Mouse (Mus musculus) intestine, embryonic 14.5 days (tissue): Measurements from ENCODE around the gene Grip2. TPM values are rescaled to one million over a fixed set of nuclear protein-coding genes. Genes with fewer than 3 reads are reported as not detected.

Experiments used
- ATAC-seq: fragments of 200-750 bp; cut with Nextera tagmentation; replicated peaks from 2 replicates; pipeline ENCODE4 v1.8.0; 2017; ENCODE audit warnings: low read depth, moderate number of reproducible peaks, moderate TSS enrichment, moderate library complexity; ENCODE audit not compliant: low FRiP score, low TSS enrichment
- DNase-seq: peaks from one replicate; pipeline ENCODE4 v3.0.0-alpha.2; 2018; ENCODE audit warnings: low spot score
- H3K27ac ChIP-seq: fragments of 300-500 bp; sonication (generic); 2 replicates; pipeline ENCODE4 v1.5.1; 2014; ENCODE audit warnings: low read depth, mild to moderate bottlenecking, control low read depth
- H3K27me3 ChIP-seq: fragments of 300-500 bp; sonication (generic); replicated peaks from 2 replicates; pipeline ENCODE4 v1.6.1; 2014; ENCODE audit warnings: low read length, control low read depth; ENCODE audit not compliant: control insufficient read depth, insufficient read depth
- H3K36me3 ChIP-seq: fragments of 300-500 bp; sonication (generic); 2 replicates; pipeline ENCODE4 v1.6.1; 2014; ENCODE audit warnings: low read length, control low read depth; ENCODE audit not compliant: control insufficient read depth, insufficient read depth
- H3K4me1 ChIP-seq: fragments of 300-500 bp; sonication (generic); replicated peaks from 2 replicates; pipeline ENCODE4 v1.6.1; 2014; ENCODE audit warnings: low read length, control low read depth, mixed read lengths; ENCODE audit not compliant: control insufficient read depth, insufficient read depth
- H3K4me2 ChIP-seq: fragments of 300-500 bp; sonication (generic); 2 replicates; pipeline ENCODE4 v1.6.1; 2014; ENCODE audit warnings: low read length
- H3K4me3 ChIP-seq: fragments of 300-500 bp; sonication (generic); 2 replicates; pipeline ENCODE4 v1.5.1; 2014; ENCODE audit warnings: low read depth, low read length, control low read depth, mixed read lengths
- H3K9ac ChIP-seq: fragments of 300-500 bp; sonication (generic); 2 replicates; pipeline ENCODE4 v1.6.1; 2014; ENCODE audit warnings: mild to moderate bottlenecking, low read length
- H3K9me3 ChIP-seq: fragments of 300-500 bp; sonication (generic); 2 replicates; pipeline ENCODE4 v1.6.1; 2016; ENCODE audit warnings: low read length, control low read depth; ENCODE audit not compliant: control insufficient read depth
- WGBS: fragments of 180-500 bp; shearing (Covaris S2); extraction: QIAGEN DNeasy Blood & Tissue Kit; methylation state at CpG from one replicate; pipeline ENCODE4 v1.1.7; 2014; 5-methylcytosine and 5-hydroxymethylcytosine counted together
- polyA plus RNA-seq: library from polyadenylated mRNA; unstranded; fragments of >200 nt; fragmentation: Nextera tagmentation; extraction: Ambion mirVana; gene quantifications from 2 replicates; pipeline ENCODE4 v1.2.1, GENCODE M21; 2014

The Grip2 gene
- polyA plus RNA-seq, 1 experiment from 2014 or later: 0.34 TPM

GRCm38 (mm10) chr6:91719042-91719747 is 107.9 kb downstream of the Grip2 start:
- Histone ChIP-seq H3K4me3 (no peak overlapping the region), H3K9ac (no peak overlapping the region), H3K4me1 (peaks cover 27% of the 10 kb centered on the region), H3K27ac (no peak overlapping the region), H3K9me3 (no peaks in the 10 kb centered on the region), H3K36me3 (peaks cover 25% of the 10 kb centered on the region), H3K4me2 (no peak overlapping the region), H3K27me3 (no peaks in the 10 kb centered on the region)
- ATAC-seq (no peak), DNase-seq (no peak)
- 68% methylated on average over 6 of the region's 6 CpGs for WGBS

DNA sequence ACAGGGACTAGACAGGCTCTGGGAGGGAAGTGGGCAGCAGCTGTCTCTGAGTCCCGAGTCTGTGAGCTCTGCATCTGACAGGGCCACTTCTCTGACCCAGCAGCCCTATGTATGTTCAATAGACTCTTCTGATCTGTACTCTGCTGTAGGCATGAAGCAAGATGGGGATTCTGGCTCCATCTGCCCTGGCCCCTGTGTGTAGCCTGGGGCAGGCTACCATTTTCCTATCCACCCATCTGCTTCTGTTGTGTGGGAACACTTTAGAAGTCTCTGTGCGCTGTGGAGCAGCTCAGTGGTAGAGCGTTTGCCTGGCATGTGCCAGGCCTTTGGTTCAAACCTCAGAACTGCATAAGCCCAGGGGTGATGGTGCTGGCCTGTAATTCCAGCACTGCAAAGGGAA is 108.4 kb downstream of the Grip2 start:
- WGBS: 73% methylated on average over 3 of the region's 3 CpGs
- Histone ChIP-seq H3K36me3 (peaks cover 19% of the 10 kb centered on the region), H3K4me2 (no peak overlapping the region), H3K27me3 (no peaks in the 10 kb centered on the region), H3K9ac (no peak overlapping the region), H3K4me3 (no peak overlapping the region), H3K4me1 (peaks cover 32% of the 10 kb centered on the region), H3K27ac (no peak overlapping the region), H3K9me3 (no peaks in the 10 kb centered on the region)
- DNase-seq (no peak), ATAC-seq (no peak)

DNA sequence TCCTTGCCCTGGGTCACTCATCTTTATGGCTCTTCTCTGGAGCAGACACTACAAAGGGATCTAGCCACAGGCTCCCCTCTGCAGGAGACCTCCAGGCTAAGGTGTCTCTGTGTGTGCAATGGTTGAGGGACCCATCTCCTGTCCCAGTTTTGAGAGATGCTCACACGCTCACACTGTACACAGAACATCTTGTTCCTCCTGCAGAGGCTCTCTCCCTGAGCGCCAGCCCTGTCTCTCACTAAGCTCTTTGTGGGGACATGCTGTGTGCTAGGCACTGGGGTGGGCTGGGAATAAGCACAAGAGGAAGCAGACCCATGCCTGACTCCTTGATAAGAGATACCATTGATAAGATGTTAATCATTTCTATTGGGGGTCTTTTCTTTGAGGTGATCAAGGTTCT is 109.0 kb downstream of the Grip2 start:
- no peak overlapping the region for H3K4me2 ChIP-seq
- no peak overlapping the region for H3K27ac ChIP-seq
- H3K4me3 ChIP-seq: no peak overlapping the region
- DNase-seq: no peak
- H3K27me3 ChIP-seq: no peaks in the 10 kb centered on the region
- H3K9me3 ChIP-seq: no peaks in the 10 kb centered on the region
- ATAC-seq: no peak
- peaks cover 37% of the 10 kb centered on the region for H3K4me1 ChIP-seq
- H3K9ac ChIP-seq: no peak overlapping the region
- H3K36me3 ChIP-seq: peaks cover 14% of the 10 kb centered on the region
- 83% methylated on average over 2 of the region's 2 CpGs for WGBS

DNA sequence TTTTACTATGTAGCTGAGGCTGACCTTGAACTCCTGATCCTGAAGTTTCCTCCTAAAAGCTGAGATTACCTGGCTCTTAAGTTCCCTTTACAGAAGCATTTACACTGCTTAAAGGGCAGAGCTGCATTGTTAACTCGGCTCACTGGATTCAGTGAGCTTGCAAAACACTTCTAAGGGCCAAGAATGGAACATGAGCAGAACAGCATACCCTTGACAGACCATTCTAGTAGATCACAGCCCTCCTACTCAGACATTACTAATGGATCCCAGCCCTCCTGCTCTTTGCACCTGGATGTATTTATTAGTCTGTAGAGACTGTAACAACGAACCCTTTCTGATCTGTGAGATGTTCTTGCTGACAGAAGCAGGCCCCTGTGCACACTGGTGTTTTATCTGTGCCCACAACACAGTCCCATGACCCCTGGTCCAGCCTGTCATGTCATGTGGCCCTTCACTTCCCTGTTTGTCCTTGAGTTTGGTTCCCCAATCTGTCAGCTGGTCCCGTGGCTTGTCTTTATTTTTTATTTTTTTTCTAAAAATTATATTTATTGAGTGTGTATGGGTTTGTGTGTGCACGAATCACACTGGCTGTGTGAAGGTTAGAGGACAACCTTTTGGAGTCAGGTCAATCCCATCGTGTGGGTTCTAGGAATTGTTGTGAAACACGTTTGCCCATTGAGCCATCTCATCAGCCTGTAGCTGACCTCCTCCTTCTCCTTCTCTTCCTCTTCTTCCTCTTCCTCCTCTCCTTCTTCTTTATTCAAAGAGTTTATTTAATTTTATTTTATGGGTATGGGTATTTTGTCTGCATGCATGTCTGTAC is 110.9 kb downstream of the Grip2 start:
- 80% methylated on average over 6 of the region's 6 CpGs for WGBS
- H3K27ac ChIP-seq: no peak overlapping the region

GRCm38 (mm10) chr6:91715023-91715422 is 112.0 kb downstream of the Grip2 start:
- WGBS: 85% methylated on average over 8 of the region's 8 CpGs
- no peak overlapping the region for H3K27ac ChIP-seq
- no peak for DNase-seq
- H3K36me3 ChIP-seq: peaks cover 13% of the 10 kb centered on the region; the same call in 1 of the 2 replicates
- H3K4me1 ChIP-seq: peaks cover 37% of the 10 kb centered on the region
- H3K4me3 ChIP-seq: no peak overlapping the region
- H3K9me3 ChIP-seq: no peaks in the 10 kb centered on the region
- H3K4me2 ChIP-seq: no peak overlapping the region
- H3K9ac ChIP-seq: no peak overlapping the region
- no peaks in the 10 kb centered on the region for H3K27me3 ChIP-seq
- no peak for ATAC-seq

More for the DNA sequence above, 110.9 kb downstream of the Grip2 start:
- Histone ChIP-seq H3K27me3 (no peaks in the 10 kb centered on the region), H3K9me3 (no peaks in the 10 kb centered on the region), H3K9ac (no peak overlapping the region), H3K36me3 (peaks cover 9% of the 10 kb centered on the region; the same call in 1 of the 2 replicates), H3K4me1 (peaks cover 49% of the 10 kb centered on the region), H3K4me3 (no peak overlapping the region), H3K4me2 (no peak overlapping the region)
- ATAC-seq (no peak), DNase-seq (no peak)

DNA sequence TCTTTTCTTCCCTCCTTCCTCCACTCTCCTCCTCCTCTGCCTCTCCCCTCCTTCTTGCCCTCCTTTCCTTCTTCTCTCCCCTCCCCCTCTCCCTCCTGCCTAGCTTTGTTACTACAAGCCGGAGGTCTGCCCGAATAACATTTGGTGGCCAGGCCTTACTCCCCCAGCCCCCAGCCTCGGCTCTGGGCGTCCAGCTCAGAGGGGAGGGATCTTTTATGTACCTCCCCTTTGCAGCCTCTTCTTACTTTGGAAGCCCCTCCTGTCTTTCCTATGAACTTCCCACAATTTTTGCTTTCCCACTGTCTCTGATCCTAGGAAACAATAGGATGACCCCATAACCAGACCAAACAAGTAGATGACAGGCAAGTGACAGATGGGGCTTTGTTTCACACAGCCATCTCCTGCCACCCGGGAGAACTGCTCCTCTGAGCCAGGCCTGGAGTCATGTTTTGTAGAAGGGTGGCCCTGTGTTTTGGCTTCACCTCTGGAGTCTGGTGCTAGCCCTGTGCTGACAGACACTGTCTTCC is 113.6 kb downstream of the Grip2 start:
- Histone ChIP-seq H3K36me3 (peaks cover 13% of the 10 kb centered on the region; the same call in 1 of the 2 replicates), H3K4me1 (peaks cover 22% of the 10 kb centered on the region), H3K4me2 (no peak overlapping the region), H3K27ac (peak overlapping the region; percentile 62), H3K27me3 (no peaks in the 10 kb centered on the region), H3K9ac (no peak overlapping the region), H3K9me3 (no peaks in the 10 kb centered on the region), H3K4me3 (no peak overlapping the region)
- ATAC-seq (peak; percentile 18; the same call in 1 of the 2 replicates), DNase-seq (no peak)
- 8% methylated on average over 5 of the region's 5 CpGs for WGBS

DNA sequence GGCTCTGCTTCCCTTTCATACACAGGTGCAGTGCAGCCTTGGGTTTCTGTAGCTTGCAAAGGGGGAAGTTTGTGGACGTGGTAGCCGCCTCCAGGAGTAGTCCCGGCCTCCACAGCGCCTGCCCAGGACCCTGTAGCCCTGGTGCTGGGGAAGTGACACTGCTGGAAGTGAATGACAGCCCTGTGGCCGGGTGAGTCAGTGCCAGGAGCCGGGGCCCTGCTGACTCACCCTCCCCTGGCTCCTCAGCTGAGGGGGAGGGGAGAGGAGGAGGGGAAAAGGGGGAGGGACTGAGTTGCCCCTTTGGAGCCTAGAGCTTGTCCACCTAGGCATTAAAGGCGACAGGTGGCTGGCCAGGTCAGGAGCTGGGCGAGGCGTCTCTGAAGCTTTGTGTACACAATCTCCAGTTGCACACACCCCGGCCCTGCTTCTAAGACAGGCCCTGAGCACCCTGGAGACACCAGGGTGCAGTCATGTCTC is 114.2 kb downstream of the Grip2 start:
- 0 out of 2 replicates have a peak overlapping the region, but pooled peaks have one; percentile 2 for H3K9ac ChIP-seq
- H3K27ac ChIP-seq: peak overlapping the region; percentile 62
- DNase-seq (peak; percentile 70), ATAC-seq (peak; percentile 79)
- H3K36me3 ChIP-seq: peaks cover 18% of the 10 kb centered on the region
- no peaks in the 10 kb centered on the region for H3K9me3 ChIP-seq
- H3K27me3 ChIP-seq: no peaks in the 10 kb centered on the region
- 0 out of 2 replicates have a peak overlapping the region, but pooled peaks have one; percentile 11 for H3K4me2 ChIP-seq
- no peak overlapping the region for H3K4me3 ChIP-seq
- H3K4me1 ChIP-seq: peaks cover 22% of the 10 kb centered on the region
- WGBS: 8% methylated on average over 10 of the region's 10 CpGs

GRCm38 (mm10) chr6:91712097-91712854 is 114.8 kb downstream of the Grip2 start:
- Histone ChIP-seq H3K4me3 (no peak overlapping the region), H3K9me3 (no peaks in the 10 kb centered on the region), H3K9ac (peak overlapping the region; percentile 2; the same call in 1 of the 2 replicates), H3K4me2 (0 out of 2 replicates have a peak overlapping the region, but pooled peaks have one; percentile 11), H3K27ac (peak overlapping the region; percentile 62; the same call in 1 of the 2 replicates), H3K4me1 (peaks cover 22% of the 10 kb centered on the region), H3K36me3 (peaks cover 18% of the 10 kb centered on the region), H3K27me3 (no peaks in the 10 kb centered on the region)
- 23% methylated on average over 4 of the region's 4 CpGs for WGBS
- no peak for DNase-seq
- ATAC-seq: 0 out of 2 replicates have a peak, but pooled peaks have one; percentile 3
